Mouse (Mus musculus) kidney, postnatal 25 days (tissue): ENCODE measurements at regions not wholly inside any gene's neighbourhood (a gene's known extent, or its start where the extent isn't known, plus 50 kb on each side); places are given as distances from the start of the nearest gene placed in this dataset.

Experiments used
- DNase-seq, 2 experiments: peaks; one replicate each; pipeline ENCODE4 v3.0.0; 2021; ENCODE audit warnings: mixed read lengths in 2 of 2

DNA sequence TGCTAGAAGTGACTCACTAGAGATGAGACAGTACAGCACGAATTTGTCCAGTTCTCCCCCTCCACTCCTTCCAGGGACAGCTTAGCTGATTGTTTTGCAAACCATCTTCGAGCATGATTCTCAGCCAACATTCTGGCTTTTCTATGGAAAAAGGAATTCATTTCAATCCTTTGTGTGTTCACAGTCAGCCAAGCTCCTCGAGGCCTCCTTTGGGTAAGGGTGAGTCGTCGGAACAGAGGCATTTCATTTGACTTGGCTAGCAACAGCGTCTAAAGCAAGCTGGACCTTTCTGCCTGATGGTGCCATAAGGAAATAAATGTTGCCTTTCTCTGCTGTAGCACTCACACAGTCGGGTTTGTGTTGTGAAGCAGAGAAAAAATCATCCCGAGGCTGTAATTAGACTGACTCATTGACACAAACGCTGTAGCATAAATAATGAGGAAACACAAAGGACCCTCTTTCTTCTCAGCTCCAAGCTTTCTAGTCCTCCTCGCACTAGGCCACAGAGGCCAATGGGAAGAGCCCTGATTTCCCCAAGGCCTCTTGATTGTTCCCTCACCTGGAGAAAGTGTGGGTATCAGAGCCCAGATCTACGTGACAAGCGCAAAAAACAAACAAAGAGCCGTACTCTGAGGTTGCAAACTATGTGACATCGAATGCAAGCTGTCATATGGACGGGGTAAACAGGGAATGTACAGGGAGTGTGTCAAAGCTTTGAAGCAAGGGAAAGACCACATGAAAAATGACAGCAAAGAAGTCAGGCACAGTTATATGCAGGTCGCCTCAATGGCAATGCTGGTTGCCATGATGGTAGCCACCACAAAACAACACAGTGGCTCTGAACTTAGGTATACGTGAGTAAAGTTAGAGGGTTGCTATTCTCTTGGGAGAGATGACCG lies 232.3 kb downstream of the Rnd3 start:
- no peak for DNase-seq

DNA sequence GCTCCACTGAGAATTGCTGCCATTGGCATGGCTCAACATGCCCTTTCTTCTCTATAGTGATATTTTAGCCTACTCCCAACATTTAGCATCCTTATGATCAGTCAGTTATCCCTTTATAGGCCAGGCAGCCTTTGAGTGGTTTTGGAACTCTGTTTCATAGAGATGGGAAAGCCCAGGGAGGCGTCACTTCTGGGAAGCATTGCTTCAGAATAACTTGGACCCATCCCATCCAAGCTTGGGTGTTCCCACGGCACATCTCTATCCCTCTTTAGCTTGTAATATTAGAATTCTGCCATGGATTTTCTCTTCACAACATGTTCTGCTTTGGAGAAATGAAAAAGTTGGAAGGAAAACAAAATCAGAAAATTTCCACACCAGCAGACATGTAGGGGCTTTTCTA lies 233.8 kb downstream of the Rnd3 start:
- DNase-seq: no peak

DNA sequence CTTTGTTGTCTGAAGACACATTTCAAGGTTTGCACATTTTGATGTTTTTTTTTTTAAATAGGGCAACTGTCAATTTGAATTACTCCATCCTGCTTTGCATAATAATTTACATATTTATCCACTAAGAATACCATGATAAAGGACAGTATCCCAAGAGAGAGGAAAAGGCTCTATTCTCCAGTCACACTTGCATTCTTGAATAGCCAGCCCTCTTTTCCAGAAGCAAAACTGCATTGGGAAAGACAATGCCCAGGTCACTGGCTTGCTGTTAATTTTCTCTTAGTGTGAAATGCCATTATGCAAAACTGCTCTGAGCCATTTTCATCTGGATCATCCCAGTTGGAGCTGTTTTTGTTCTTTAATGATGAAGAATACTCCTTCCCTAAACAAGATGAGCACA lies 234.7 kb downstream of the Rnd3 start:
- no peak for DNase-seq

DNA sequence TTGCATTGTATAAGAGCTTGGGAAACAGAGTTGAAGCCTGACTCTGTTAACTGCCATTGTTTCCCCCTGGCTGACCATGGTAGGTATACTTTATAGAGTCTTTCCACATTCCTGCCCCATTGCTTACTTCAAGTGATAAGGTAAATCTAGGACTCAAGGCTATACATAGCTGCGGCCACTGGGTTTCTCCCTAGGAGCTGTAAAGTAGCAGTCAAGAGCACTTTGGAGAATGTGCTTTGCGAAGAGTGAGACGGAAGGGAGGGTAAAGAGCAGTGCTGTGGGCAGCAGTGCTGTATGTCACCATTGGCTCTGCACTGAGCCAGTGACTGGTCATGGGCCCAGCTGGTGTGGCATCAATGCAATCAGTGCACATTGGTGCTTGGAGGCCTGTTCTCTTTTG lies 240.1 kb downstream of the Rnd3 start:
- no peak for DNase-seq

DNA sequence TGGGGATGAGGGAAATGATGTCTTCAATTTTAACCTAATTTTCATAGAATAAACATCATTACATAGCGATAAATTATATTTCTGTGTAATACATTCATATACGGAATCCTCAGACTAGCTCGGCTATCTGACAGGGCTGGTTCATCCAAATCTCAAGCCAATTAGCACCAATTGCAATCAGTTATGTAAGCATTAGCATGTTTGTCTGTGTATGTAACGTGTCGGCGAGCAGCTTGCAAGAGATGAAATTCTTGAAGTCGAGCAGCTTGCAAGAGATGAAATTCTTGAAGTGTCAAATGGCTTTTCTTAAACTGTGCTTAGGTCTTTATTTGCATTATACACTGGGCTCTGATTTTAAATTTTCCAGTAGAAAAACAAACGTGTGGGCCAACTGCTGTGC lies 246.2 kb downstream of the Rnd3 start:
- no peak for DNase-seq

DNA sequence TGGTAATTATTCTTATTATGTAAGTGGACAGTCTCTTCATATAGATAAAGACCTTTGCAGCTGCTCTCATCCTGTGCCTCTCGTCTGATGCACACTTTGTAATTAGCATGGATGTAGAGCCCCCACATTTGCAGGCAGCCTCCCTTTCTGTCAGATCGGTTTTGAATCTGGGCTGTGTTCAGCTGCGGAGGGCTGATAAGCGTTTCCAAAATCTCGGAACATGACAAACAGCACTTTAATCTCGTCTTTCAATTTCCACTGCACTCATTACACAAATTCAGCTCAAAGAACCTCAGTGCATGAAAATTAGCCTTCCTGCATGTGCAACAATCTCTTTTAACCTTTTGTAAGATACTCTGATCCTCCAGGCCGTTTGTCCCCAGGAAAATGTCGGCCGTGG lies 246.7 kb downstream of the Rnd3 start:
- DNase-seq: no peak

DNA sequence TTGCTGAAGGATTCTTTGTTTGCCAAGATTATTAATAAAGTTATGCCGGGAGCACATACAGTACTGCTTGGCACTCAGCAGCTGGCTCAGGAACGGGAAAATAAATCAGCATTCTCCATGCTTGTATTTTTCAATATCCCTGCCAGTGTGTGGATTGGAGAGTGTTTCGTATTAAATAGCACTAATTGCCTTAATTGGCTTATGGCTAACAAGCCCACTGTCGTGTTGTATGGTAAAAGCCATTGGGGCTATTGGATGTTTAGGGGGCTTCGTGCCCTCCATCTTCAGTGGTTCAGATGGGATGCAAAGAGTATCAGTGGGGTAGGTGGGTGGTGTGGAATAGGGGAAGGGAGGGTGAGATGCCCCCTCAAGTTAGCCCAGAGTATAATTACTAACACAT lies 259.9 kb downstream of the Rnd3 start:
- DNase-seq: no peak

DNA sequence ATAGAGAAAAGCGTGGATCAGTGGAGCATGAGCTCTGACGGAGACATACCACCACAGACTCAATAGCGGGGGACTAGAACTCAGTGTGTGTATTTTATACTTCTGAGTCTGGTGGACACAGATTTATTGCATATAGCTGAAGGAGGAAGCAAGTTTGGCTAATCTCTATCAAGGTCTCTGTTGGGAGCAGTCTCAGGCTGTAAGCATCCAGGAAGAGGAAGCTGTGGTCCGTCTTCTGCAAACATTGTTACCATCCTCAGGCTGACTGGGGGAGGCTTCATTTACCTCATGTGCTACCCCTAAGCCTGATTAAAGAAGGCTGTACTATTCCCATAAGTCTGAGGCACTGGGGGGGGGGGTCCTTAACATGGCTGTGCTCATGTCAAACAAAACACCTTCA lies 261.0 kb downstream of the Rnd3 start:
- no peak for DNase-seq

DNA sequence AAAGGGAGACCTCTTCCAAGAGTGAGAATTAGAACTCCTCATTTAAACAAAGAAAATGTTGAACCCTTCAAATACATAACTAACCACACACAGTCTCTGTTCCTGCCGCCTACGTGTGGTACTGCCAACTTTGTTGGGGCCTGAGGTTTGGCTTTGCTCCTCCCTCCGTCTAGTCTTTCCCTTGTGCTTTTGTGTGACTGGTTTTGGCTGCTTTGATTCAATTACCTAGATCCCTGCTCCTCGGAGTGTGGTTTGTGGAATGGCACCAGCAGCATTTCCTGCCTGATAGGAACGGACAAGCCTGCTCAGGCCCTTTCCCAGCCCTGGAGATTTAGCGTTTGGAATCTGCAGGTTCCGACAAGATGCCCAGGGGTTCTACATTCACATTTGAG lies 263.0 kb downstream of the Rnd3 start:
- no peak for DNase-seq

DNA sequence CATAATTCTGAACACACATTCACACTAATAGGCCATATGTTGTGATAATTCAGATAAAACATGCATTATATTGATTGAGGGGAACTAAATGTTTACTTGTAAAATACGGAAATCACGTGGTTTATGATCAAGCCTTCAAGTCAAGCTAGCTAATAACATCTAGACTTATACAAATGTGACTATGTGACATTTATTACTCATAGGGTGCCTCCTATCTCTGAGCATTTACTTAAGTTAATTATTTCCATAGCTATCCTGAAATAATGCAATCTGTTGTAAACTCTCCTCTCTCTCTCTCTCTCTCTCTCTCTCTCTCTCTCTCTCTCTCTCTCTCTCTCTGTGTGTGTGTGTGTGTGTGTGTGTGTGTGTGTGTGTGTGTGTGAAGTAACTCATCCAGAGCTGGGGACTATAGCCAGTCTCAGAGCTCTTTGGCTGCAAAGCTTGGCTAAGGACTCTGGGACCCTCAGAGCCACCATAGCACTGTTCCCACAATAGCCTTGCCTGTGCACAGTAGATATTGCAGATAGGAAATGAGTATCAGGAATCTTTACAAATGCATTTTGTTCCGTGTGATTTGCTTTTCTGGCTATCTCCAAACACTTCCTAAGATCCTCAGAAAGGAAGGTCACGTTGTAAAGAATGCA lies 263.5 kb downstream of the Rnd3 start:
- no peak for DNase-seq

DNA sequence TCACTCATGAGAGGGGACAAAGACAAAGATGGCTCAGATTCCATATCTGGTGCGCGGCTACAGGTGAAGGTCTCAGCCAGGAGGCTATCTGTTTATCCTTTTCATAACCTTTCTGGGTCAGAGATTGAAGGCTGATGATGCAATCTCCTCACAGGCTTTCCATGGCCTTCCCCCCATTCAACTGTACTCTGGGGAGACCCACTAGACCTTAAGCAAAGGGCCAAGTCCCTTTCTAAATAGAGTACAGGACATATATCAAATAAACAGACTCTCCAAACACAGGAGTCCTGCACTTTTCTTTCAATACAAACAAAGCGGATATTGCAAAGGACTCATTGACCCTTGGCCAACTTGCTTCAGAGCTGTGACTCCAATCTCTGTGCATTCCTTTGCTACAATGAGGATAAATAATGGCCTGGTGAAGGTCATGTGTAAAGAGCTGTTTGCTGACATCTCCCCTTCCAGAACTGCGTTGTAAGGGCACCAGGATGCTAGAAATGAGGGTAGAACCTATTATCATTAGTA lies 267.3 kb downstream of the Rnd3 start:
- no peak for DNase-seq

DNA sequence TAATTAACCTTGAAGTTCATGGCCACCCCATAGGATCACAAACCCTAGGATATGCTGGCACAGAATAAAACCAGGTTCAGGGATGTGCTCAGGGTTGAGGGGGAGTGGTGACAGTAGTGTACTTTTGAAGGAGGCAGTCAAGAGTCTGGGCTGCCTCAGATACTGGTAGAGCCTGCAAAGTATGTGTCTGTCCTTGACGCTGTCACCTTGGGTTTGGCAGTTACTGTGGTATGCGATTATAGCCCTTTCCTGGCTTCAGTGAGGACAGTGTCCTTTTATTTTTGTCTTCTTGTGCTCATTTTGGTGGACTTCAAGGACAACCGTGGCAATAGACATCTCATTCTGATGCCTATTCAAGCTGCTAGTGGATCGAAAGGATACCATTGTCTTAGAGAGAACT lies 268.1 kb downstream of the Rnd3 start:
- DNase-seq: no peak

DNA sequence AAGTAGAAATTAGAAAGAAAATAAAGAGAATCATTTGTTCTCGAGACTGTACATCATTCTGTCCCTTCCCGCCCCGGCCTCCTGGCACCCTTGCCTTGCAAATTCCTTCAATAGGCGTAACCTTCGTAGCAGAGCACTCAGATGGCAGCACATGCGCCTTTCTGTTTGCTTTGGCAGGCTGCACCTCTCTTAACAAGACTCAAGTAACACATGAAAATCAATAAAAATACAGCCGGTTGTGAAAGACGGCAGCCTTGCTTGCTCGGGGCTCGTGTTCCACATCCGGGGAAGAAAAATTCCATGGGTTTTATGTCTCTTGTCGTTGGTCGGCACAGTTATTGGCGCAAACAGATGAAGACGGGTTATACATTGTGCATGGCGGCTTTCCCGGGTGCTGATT lies 271.2 kb downstream of the Rnd3 start:
- DNase-seq: peak; percentile 34 to 71

DNA sequence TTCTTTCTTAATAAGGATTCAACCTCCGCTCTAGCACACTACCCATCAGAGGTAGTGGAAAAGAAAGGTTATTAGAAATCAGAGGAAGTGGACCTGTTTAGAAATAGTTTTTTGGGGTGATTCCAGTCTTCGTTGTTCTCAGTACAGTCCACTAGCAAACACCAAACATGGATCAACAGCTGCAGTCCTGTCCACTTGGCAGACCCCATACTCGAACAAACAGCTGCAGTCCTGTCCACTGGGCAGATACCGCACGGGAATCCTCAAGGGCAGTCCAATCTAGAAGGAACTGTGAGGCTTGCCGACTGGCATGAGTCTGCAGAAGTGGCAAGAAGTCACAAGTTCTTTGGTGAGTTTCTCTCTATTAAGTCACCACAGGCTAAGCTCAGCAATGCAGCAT lies 273.8 kb downstream of the Rnd3 start:
- DNase-seq: no peak

DNA sequence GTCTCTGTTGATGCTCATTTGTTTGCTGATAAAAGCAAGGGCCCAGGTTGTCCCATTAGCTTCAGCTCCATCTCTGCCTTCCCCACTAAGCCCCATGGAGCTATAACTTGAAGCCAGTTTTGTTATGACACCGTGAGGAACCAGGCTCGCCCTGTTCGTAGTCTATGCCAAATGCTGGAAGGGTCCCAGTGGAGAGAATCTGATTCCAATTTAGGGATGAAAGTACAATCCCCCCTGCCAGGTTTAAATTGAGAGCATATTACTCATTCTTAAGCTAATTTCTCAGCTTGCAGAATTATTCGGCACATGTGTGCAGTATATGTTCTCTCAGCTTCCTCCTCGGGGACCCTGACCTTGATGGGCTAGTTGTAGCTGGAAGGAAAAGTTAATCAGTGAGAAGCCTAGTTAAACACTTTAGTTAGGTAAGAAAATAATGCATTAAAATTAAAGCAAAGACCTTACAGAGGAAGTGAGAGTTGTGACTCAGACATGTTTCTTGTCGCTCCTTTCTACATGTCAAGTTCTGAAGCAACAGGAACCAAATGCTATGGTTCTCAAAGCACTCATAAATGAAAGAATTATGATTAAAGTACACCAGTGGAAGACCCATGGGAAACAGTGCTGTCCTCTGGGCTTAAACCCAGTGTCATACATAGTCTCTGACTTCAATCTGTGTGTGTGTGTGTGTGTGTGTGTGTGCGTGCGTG lies 295.2 kb downstream of the Rnd3 start:
- DNase-seq: no peak

DNA sequence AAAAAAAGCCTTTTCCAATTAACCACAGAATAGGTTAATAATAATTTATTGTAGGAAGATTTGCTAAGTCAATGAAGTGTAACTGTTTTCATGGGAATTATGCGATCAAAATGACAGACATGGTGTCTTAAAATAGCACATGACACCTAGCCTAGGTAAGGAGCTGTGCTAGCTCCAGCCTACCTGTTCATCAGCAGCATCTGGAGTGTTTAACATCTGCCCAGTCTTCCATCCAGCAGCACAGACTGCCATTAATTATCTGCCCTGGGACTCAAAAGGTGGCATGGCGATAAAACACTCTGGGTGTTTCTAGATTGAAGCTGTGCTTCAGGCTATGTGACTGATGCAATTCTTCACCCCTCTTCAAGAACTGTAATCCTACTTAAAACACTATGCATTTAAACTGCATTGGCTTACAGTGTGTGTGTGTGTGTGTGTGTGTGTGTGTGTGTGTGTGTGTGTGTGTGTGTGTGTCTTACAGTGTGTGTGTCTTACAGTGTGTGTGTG lies 296.4 kb downstream of the Rnd3 start:
- no peak for DNase-seq

DNA sequence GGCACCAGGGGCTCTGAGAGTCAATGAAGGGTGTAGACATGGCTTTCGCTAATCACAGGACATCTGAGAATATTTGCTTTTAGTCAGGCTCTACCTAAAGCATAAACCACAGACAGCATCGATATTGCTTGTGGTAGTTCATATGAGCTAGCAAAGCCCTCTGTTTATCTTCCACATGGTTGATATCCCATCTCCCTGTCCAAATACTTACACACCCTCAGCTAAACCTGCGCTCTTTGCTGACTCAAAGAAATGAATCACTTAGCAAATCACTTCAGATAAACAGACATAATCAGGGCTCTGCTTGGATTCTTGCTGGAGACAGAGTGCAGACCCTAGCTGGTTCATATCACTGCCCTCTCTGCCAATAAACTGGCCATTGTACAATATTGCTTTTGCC lies 298.8 kb downstream of the Rnd3 start:
- no peak for DNase-seq

DNA sequence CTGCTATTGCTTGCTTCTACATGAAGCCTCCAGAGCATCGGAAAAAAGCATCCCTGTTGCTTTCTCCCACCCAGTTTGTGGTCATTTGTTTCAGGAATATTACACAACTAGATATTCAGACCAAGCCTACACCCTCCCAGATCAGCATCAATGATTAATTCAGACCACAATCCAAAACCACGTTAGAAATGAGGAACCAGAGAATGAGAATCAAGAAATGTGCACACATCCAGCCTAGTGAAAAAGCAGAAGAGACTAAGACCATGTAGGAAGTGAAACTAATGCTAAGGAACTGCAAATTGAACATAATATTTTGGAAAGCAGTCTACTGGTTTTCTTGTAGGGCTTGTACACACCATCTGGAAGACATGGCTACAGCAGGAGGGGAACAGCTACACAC lies 307.0 kb downstream of the Rnd3 start:
- DNase-seq: no peak

DNA sequence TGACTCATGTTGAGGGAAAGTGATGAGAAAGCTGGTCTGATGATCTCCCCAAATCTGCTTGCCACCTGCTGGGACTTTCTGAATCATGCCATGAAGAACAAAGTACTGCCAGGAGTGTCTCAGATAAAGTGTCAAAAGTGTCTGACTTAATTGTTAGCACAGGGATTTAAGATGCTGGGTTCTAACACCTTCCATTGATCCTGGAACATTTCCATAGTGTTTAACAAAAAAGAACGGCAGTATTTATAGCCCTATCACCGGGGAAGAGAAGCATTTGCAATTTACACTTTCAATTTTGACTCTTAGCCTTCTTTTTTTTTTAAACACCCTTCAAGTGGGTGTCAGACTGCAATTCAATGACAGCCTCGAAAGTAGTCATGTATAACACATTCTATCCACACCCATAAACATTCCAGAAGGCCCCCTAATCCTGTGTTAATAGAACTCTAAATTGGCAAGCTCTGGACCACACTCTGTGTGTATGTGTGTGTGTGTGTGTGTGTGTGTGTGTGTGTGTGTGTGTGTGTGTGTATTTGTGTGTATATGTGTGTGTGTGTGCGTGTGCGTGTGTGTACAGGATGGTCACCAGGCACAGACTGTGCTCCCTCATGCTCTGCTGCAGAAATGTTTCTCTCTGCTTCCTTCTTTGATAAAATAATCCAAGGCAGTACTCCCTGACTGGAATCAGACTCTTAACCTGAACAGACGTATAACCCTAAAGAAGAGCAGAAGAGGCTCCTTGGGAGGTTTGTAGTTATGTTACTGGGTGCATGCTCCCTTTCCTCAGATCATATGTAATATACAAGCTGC lies 313.2 kb downstream of the Rnd3 start:
- no peak for DNase-seq

DNA sequence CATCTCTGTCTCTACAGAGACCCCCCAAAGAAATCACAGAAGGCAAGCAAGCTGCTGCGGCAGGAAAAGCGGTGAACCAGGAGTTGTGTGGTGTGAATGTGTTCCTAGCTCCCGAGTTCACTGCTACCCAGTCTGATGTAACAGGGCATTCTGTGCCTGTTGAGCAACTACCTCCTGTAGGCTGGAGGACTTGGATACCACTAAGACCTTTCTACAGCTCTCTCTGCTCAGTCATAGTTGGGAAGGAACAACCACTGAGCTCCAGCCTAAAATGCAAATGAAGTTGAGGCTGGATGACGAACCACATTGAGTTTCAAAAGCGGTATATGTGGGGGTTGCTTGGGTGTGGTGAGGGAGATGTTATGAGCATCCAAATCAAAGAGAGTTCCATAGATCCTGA lies 315.1 kb downstream of the Rnd3 start:
- no peak for DNase-seq

DNA sequence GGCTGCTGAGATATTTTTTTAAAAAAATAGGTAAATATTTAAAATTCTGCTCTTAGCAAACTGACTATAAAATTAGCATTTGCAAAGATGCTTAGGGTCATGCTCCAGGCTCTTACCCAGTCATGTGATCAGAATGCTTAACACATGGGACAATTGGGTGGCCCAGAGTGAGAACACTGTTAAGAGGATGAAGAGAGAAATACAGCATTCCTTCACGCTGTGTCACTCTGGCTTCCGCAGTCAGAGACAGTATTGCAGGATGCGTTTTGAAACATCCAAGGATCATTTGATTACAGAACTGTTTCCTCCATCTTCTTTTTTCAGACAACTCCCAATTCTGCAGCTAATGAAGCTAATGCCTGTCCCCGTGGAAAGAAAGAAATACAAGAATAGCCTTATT lies 316.4 kb downstream of the Rnd3 start:
- DNase-seq: no peak

DNA sequence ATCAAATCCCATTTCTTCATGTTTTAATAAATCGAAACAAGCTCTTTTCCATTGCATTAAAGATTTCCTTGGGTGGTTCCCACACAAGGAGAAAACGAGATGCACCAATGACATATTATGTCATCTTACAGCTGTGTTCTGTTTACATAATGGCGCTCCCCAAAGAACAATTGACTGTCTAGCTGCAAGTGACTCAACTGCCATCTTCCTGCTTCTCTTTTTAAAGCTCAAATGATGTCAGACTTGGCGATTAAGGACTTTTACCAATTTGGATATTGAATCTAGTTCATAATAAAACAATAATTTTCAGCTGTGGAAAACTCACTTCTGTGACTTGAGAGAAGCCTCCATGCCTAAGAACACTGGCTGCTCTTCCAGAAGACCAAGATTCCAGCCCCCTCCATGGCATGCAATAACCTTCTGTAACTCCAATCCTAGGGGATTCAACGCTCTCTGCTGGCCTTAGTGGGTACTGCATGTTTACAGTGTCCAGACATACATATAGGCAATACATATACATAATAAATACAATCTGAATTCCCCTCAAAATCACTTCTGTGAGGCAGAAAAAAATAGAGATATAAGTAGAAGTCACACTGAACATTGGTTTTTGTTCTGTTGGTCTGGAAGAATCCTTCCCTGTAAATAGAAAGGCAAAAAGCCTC lies 318.7 kb downstream of the Rnd3 start:
- peak in 1 of 2 experiments; percentile 15 for DNase-seq
